9 mouse cellular contexts compared by ENCODE assay signal in genomic region chr12:5119286-5119685, GRCm38 (mm10).
DNase-seq lines count a peak whose midpoint lies in the region; ATAC-seq lines count a peak whose summit lies in the region.
"Had no signal": no experiment of that assay in that cellular context is flagged by ENCODE, and none has a peak within 500 bp of the region (broad histone marks: within the 10 kb centered on the region; RNA-seq: fewer than 3 reads in every experiment).

No protein-coding gene starts in this region.

- H3K9ac ChIP-seq in heart, embryonic 12.5 days: no peak overlapping the region
- no peak overlapping the region; the same call in 1 of the 2 replicates for H3K9ac ChIP-seq in hindbrain, embryonic 12.5 days
- no peak overlapping the region for H3K9ac ChIP-seq in liver, embryonic 16.5 days (ENCODE audit: low read depth, low read length)

- H3K9me3 ChIP-seq in heart, embryonic 12.5 days (replicated peaks): no peaks in the 10 kb centered on the region
- H3K9me3 ChIP-seq in hindbrain, embryonic 12.5 days (replicated peaks): no peaks in the 10 kb centered on the region
- H3K9me3 ChIP-seq in liver, embryonic 16.5 days (replicated peaks; ENCODE audit: control insufficient read depth, low read length): no peaks in the 10 kb centered on the region

- no peaks in the 10 kb centered on the region for H3K27me3 ChIP-seq in heart, embryonic 12.5 days (replicated peaks)
- H3K27me3 ChIP-seq in hindbrain, embryonic 12.5 days: no peaks in the 10 kb centered on the region
- no peaks in the 10 kb centered on the region for H3K27me3 ChIP-seq in liver, embryonic 16.5 days (ENCODE audit: control insufficient read depth, insufficient read depth, low read depth, low read length)

- DNase-seq in heart, adult 11 months: no peak
- no peak for DNase-seq in spleen, postnatal 36 days (ENCODE audit: low spot score in 2 of 2)
- DNase-seq in adrenal gland, adult 2 months: no peak
- no peak for DNase-seq in cerebellum, postnatal 14 days

- H3K4me1 ChIP-seq in heart, embryonic 12.5 days (replicated peaks): peaks cover 16% of the 10 kb centered on the region
- no peaks in the 10 kb centered on the region for H3K4me1 ChIP-seq in brown adipose tissue, adult 24 weeks (ENCODE audit: control insufficient read depth, insufficient read depth, insufficient read length, low read length)
- H3K4me1 ChIP-seq in hindbrain, embryonic 12.5 days: peaks cover 16% of the 10 kb centered on the region
- no peaks in the 10 kb centered on the region; the same call in 1 of the 2 replicates for H3K4me1 ChIP-seq in liver, embryonic 16.5 days (ENCODE audit: control insufficient read depth, low read depth, low read length)

- H3K36me3 ChIP-seq in heart, embryonic 12.5 days: no peaks in the 10 kb centered on the region
- no peaks in the 10 kb centered on the region for H3K36me3 ChIP-seq in hindbrain, embryonic 12.5 days
- H3K36me3 ChIP-seq in liver, embryonic 16.5 days (ENCODE audit: control insufficient read depth, insufficient read depth): no peaks in the 10 kb centered on the region

- H3K4me2 ChIP-seq in heart, embryonic 12.5 days: peak overlapping the region; percentile 59
- peak overlapping the region; percentile 48 for H3K4me2 ChIP-seq in hindbrain, embryonic 12.5 days (replicated peaks)
- H3K4me2 ChIP-seq in liver, embryonic 16.5 days (ENCODE audit: low read depth, low read length): peak overlapping the region; percentile 32; the same call in 1 of the 2 replicates

- no peak for ATAC-seq in heart, embryonic 12.5 days (ENCODE audit: insufficient number of reproducible peaks, low FRiP score)
- ATAC-seq in hindbrain, embryonic 12.5 days (ENCODE audit: low FRiP score): no peak; the same call in 1 of the 2 replicates
- ATAC-seq in liver, embryonic 16.5 days (ENCODE audit: low read depth): no peak

- H3K4me3 ChIP-seq in heart, embryonic 12.5 days: peak overlapping the region; percentile 28
- H3K4me3 ChIP-seq in brown adipose tissue, adult 24 weeks (ENCODE audit: insufficient read depth, low read depth, low read length): peak overlapping the region; percentile 25; the same call in 1 of the 2 replicates
- peak overlapping the region; percentile 14 for H3K4me3 ChIP-seq in hindbrain, embryonic 12.5 days
- H3K4me3 ChIP-seq in liver, embryonic 16.5 days (ENCODE audit: low read depth, low read length): 0 out of 2 replicates have a peak overlapping the region, but pooled peaks have one; percentile 11
- H3K4me3 ChIP-seq: myocyte had no signal

- H3K27ac ChIP-seq in heart, embryonic 12.5 days (ENCODE audit: poor library complexity, severe bottlenecking): no peak overlapping the region
- no peak overlapping the region for H3K27ac ChIP-seq in brown adipose tissue, adult 24 weeks (replicated peaks; ENCODE audit: low read depth, low read length)
- no peak overlapping the region for H3K27ac ChIP-seq in hindbrain, embryonic 12.5 days
- H3K27ac ChIP-seq in liver, embryonic 16.5 days (ENCODE audit: low read length): no peak overlapping the region

- 58% methylated on average over 9 of the region's 9 CpGs for WGBS in heart, embryonic 12.5 days
- WGBS in hindbrain, embryonic 12.5 days: 63% methylated on average over 9 of the region's 9 CpGs
- WGBS in liver, embryonic 16.5 days (ENCODE audit: insufficient replicate concordance): 57% methylated on average over 9 of the region's 9 CpGs
